Mouse (Mus musculus) E14TG2a.4 (cell line): ENCODE measurements around the gene Rps26.

Experiments used
- CTCF ChIP-seq: conservative IDR thresholded peaks from 2 replicates; pipeline ENCODE4 v1.5.1; 2014; ENCODE audit warnings: low read length
- NANOG ChIP-seq: IDR thresholded peaks from 2 replicates; pipeline ENCODE4 v1.6.1; 2014; ENCODE audit warnings: borderline replicate concordance, low read length, mixed read lengths
- POU5F1 ChIP-seq: IDR thresholded peaks from 2 replicates; pipeline ENCODE4 v1.6.1; 2014; ENCODE audit warnings: low read length, borderline replicate concordance

- TF ChIP-seq CTCF = no peak
- TF ChIP-seq NANOG = no peak
- TF ChIP-seq POU5F1 = no peak
Observed at GRCm38 (mm10) chr10:128673763-128674468, 47.4 kb upstream of the Rps26 start, which contains the start of gene Suox.
